In the genomic region with DNA sequence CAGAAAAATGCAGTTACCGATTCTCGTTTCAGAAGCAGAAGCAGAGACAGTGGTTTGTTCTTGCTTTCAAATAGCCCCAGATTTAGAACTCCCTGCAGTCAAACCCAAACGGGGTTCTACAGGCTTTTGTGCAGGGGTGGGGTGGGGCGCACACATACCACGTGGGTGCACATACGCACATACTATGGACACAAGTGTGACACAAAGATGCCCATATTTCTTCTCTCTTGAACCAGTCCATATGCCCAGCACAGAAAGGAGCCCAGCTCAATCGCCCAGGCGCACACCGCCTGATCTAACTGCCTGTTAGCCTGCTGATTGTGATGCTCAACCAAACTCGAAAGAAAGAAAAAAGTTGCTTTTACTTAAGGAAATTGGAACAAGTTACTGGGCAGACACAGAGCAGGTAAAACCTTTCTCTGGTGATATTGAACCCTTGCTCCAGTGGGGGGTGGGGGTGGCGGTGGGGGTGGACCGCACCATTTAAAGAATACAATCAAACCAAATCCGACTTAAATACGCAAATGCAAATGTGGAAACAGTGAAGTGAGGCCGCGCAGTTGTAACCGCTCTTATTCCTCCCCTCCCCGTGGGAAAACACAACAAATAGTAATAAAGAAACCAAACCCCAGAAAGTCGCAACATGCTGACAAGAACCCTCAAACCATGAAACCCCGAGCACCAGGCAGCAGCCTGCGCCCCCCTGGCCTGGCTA, we compare ENCODE assay signal across 8 mouse cellular contexts. TPM values are rescaled to one million over a fixed set of nuclear protein-coding genes. Genes with fewer than 3 reads are reported as not detected.
DNase-seq lines count a peak whose midpoint lies in the region; ATAC-seq lines count a peak whose summit lies in the region.

No protein-coding gene starts in this region.

- no peak for ATAC-seq in kidney, embryonic 16.5 days (ENCODE audit: low FRiP score, low TSS enrichment)
- ATAC-seq in intestine, embryonic 14.5 days (replicated peaks; ENCODE audit: low FRiP score, low TSS enrichment, low read depth) = no peak
- ATAC-seq in neural tube, embryonic 13.5 days (ENCODE audit: low read depth) = no peak

- H3K36me3 ChIP-seq in kidney, embryonic 16.5 days (ENCODE audit: insufficient read depth, low read length) = no peaks in the 10 kb centered on the region
- H3K36me3 ChIP-seq in intestine, embryonic 14.5 days (ENCODE audit: control insufficient read depth, insufficient read depth, low read length) = no peaks in the 10 kb centered on the region
- H3K36me3 ChIP-seq in neural tube, embryonic 13.5 days = peaks cover 25% of the 10 kb centered on the region

- no peaks in the 10 kb centered on the region for H3K9me3 ChIP-seq in kidney, embryonic 16.5 days (ENCODE audit: low read length)
- no peaks in the 10 kb centered on the region for H3K9me3 ChIP-seq in intestine, embryonic 14.5 days (ENCODE audit: control insufficient read depth, low read length)
- no peaks in the 10 kb centered on the region for H3K9me3 ChIP-seq in neural tube, embryonic 13.5 days

- peak overlapping the region; percentile 78 for H3K4me2 ChIP-seq in kidney, embryonic 16.5 days (replicated peaks; ENCODE audit: low read depth, low read length)
- peak overlapping the region; percentile 68 for H3K4me2 ChIP-seq in intestine, embryonic 14.5 days (ENCODE audit: low read length)
- H3K4me2 ChIP-seq in neural tube, embryonic 13.5 days = peak overlapping the region; percentile 74

- H3K4me1 ChIP-seq in kidney, embryonic 16.5 days (ENCODE audit: insufficient read depth, low read length) = 0 out of 2 replicates have a peak, but pooled peaks cover 11% of the 10 kb centered on the region
- 0 out of 2 replicates have a peak, but pooled peaks cover 8% of the 10 kb centered on the region for H3K4me1 ChIP-seq in intestine, embryonic 14.5 days (replicated peaks; ENCODE audit: control insufficient read depth, insufficient read depth, low read length)
- H3K4me1 ChIP-seq in neural tube, embryonic 13.5 days (replicated peaks) = peaks cover 17% of the 10 kb centered on the region

- H3K27ac ChIP-seq in kidney, embryonic 16.5 days (ENCODE audit: low read length) = no peak overlapping the region
- H3K27ac ChIP-seq in intestine, embryonic 14.5 days (ENCODE audit: low read depth) = no peak overlapping the region
- H3K27ac ChIP-seq in neural tube, embryonic 13.5 days (replicated peaks) = no peak overlapping the region

- peak overlapping the region; percentile 61 for H3K9ac ChIP-seq in kidney, embryonic 16.5 days (replicated peaks; ENCODE audit: low read length)
- peak overlapping the region; percentile 34; the same call in 1 of the 2 replicates for H3K9ac ChIP-seq in intestine, embryonic 14.5 days (ENCODE audit: low read length)
- H3K9ac ChIP-seq in neural tube, embryonic 13.5 days = peak overlapping the region; percentile 58

- no peak for DNase-seq in kidney, adult 8-10 months
- DNase-seq in embryo, embryonic 9.5 days (ENCODE audit: extremely low spot score) = peak; percentile 5
- DNase-seq in intestine, embryonic 14.5 days (ENCODE audit: low spot score) = peak; percentile 57
- DNase-seq in gastrocnemius, postnatal 14 days = no peak
- no peak for DNase-seq in thymus, postnatal 36 days
- no peak for DNase-seq in ovary, postnatal 10 days (ENCODE audit: low spot score)

- WGBS in kidney, embryonic 16.5 days = 22% methylated on average over 21 of the region's 21 CpGs
- WGBS in intestine, embryonic 14.5 days = 31% methylated on average over 21 of the region's 21 CpGs
- 22% methylated on average over 21 of the region's 21 CpGs for WGBS in neural tube, embryonic 13.5 days

- peak overlapping the region; percentile 53 for H3K4me3 ChIP-seq in kidney, embryonic 16.5 days (ENCODE audit: low read length)
- peak overlapping the region; percentile 37 for H3K4me3 ChIP-seq in intestine, embryonic 14.5 days (ENCODE audit: low read depth, low read length)
- peak overlapping the region; percentile 36 for H3K4me3 ChIP-seq in neural tube, embryonic 13.5 days

- intact Hi-C loops in gastrocnemius, postnatal 14 days (cut with DNase I; ENCODE audit: low total_unique reads) = no loop called here

- H3K27me3 ChIP-seq in kidney, embryonic 16.5 days (ENCODE audit: insufficient read depth, low read length) = peaks cover 7% of the 10 kb centered on the region; the same call in 1 of the 2 replicates
- H3K27me3 ChIP-seq in intestine, embryonic 14.5 days (replicated peaks; ENCODE audit: control insufficient read depth, insufficient read depth, low read length) = peaks cover 12% of the 10 kb centered on the region; the same call in 1 of the 2 replicates
- H3K27me3 ChIP-seq in neural tube, embryonic 13.5 days = peaks cover 29% of the 10 kb centered on the region

RNA-seq across cellular contexts. Expression of gene Ankrd26, which starts 30.8 kb away (rescaled TPM):
- 15.7 and 16.1 TPM in 2 replicates for polyA plus RNA-seq in kidney, embryonic 16.5 days (2015; fragmentation: Nextera tagmentation; extraction: Ambion mirVana)
- polyA plus RNA-seq in intestine, embryonic 14.5 days (2014; fragmentation: Nextera tagmentation; extraction: Ambion mirVana) = 11.4 and 15.6 TPM in 2 replicates
- polyA plus RNA-seq in neural tube, embryonic 13.5 days (2015; fragmentation: Nextera tagmentation; extraction: Ambion mirVana) = 14.5 and 16.8 TPM in 2 replicates
- total RNA-seq in gastrocnemius, postnatal 14 days (2021) = 1 to 10 TPM; 1.9 TPM

Comparison
In these comparisons a context has a peak if more than half of its experiments do, and no peak if none do; other contexts are left out.
1. DNase-seq: peak in embryo, embryonic 9.5 days (single experiment) and intestine, embryonic 14.5 days (single experiment); none in kidney, adult 8-10 months (0 of 2), gastrocnemius, postnatal 14 days (single experiment), thymus, postnatal 36 days (0 of 2) and ovary, postnatal 10 days (single experiment).
2. Peak in every context shown above with its lines, with median percentiles within 50 percentile points of each other: H3K4me2 ChIP-seq, H3K4me3 ChIP-seq and H3K9ac ChIP-seq.